Mouse (Mus musculus) kidney, adult 2 months (tissue): Measurements from ENCODE around the gene Smc4.

Experiments
- CTCF ChIP-seq: fragments of 200-500 bp; conservative IDR thresholded peaks from 2 replicates; pipeline ENCODE4 v1.5.1; 2011; ENCODE audit warnings: low read depth, mild to moderate bottlenecking, control low read depth, low read length, moderate library complexity, mixed read lengths; ENCODE audit not compliant: insufficient read depth, insufficient read length
- POLR2A ChIP-seq: fragments of 200-500 bp; IDR thresholded peaks from one replicate; pipeline ENCODE4 v1.6.1; 2011; ENCODE audit warnings: low read depth, low read length, control low read depth

DNA sequence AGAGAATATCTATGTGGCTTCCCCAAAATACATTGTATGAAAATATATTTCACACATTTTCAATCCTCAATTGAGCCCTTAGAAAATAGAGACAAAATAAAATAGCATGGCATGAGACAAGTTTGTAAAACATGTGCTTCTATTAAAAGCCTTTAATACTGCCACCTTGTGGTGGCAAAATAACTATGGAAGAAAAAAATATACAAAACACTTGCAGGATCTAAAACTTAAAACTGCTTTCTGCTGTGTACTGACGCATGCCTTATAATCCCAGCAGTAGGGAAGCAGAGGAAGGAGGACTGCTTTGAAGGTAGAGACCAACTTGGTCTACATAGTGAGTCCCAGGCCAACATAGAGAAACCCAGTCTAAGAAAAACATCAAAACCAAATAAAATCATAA lies 59.5 kb downstream of the Smc4 start:
- TF ChIP-seq CTCF (no peak), POLR2A (no peak)
